Comparison of ENCODE assay signal across 10 mouse cellular contexts in genomic region chr2:20419975-20420374, GRCm38 (mm10).
A peak's percentile ranks its signal among the peaks of the same experiment; 100 is the strongest.
DNase-seq lines count a peak whose midpoint lies in the region; ATAC-seq lines count a peak whose summit lies in the region.
"Had no signal": no experiment of that assay in that cellular context is flagged by ENCODE, and none has a peak within 500 bp of the region (broad histone marks: within the 10 kb centered on the region; RNA-seq: fewer than 3 reads in every experiment).

No protein-coding gene starts in this region.

- no peak overlapping the region for H3K27ac ChIP-seq in neural tube, embryonic 14.5 days (ENCODE audit: low read depth, low read length)
- H3K27ac ChIP-seq: midbrain, embryonic 12.5 days had no signal

- H3K9me3 ChIP-seq in neural tube, embryonic 14.5 days (ENCODE audit: control insufficient read depth, low read length), result no peaks in the 10 kb centered on the region
- H3K9me3 ChIP-seq: midbrain, embryonic 12.5 days had no signal

- DNase-seq in cerebellum, adult 11 months, result no peak
- DNase-seq in neural tube, embryonic 10.5 days (ENCODE audit: extremely low spot score, low spot score), result no peak
- peak; percentile 16 for DNase-seq in kidney, adult 18-20 months
- peak; percentile 92 for DNase-seq in retina, postnatal 1 day
- no peak for DNase-seq in heart, adult 8-10 months (ENCODE audit: low spot score)
- no peak for DNase-seq in spleen, adult 18-20 months
- DNase-seq: right cerebral cortex, postnatal 4 days had no signal

- H3K4me1 ChIP-seq in neural tube, embryonic 14.5 days (ENCODE audit: control insufficient read depth, insufficient read depth, low read length), result no peaks in the 10 kb centered on the region

- H3K36me3 ChIP-seq in neural tube, embryonic 14.5 days (ENCODE audit: control insufficient read depth, insufficient read depth, low read length), result no peaks in the 10 kb centered on the region
- H3K36me3 ChIP-seq: midbrain, embryonic 12.5 days had no signal

- H3K4me3 ChIP-seq in neural tube, embryonic 14.5 days (ENCODE audit: low read depth, low read length), result no peak overlapping the region
- H3K4me3 ChIP-seq: midbrain, embryonic 12.5 days had no signal

- no peak overlapping the region for H3K9ac ChIP-seq in neural tube, embryonic 14.5 days (replicated peaks; ENCODE audit: low read depth, low read length)
- H3K9ac ChIP-seq: midbrain, embryonic 12.5 days had no signal

- no peak overlapping the region for H3K4me2 ChIP-seq in neural tube, embryonic 14.5 days (ENCODE audit: low read depth, low read length)
- H3K4me2 ChIP-seq: midbrain, embryonic 12.5 days had no signal

- ATAC-seq in cerebellum, adult (ENCODE audit: insufficient number of reproducible peaks, low FRiP score, low TSS enrichment), result 0 out of 2 replicates have a peak, but pooled peaks have one; percentile 61
- peak; percentile 56; the same call in 1 of the 2 replicates for ATAC-seq in neural tube, embryonic 14.5 days (ENCODE audit: low read depth)

- H3K27me3 ChIP-seq in neural tube, embryonic 14.5 days (ENCODE audit: control insufficient read depth, insufficient read depth, low read length), result no peaks in the 10 kb centered on the region
- H3K27me3 ChIP-seq: midbrain, embryonic 12.5 days had no signal

- 33% methylated on average over 6 of the region's 6 CpGs for WGBS in neural tube, embryonic 14.5 days

Comparison
In these comparisons a context has a peak if more than half of its experiments do, and no peak if none do; other contexts are left out.
1. DNase-seq: peak in kidney, adult 18-20 months (single experiment) and retina, postnatal 1 day (single experiment); none in cerebellum, adult 11 months (single experiment), neural tube, embryonic 10.5 days (single experiment), heart, adult 8-10 months (single experiment) and spleen, adult 18-20 months (0 of 2).